Mouse (Mus musculus): ENCODE data around the gene Ccr1. TPM values are rescaled to one million over a fixed set of nuclear protein-coding genes. Genes with fewer than 3 reads are reported as not detected.
"Not testable (repeated sequence)": the region's sequence is repeated elsewhere in the genome, so short reads cannot be mapped to it uniquely, and the experiment has no call there.

The Ccr1 gene
- polyA plus RNA-seq, 1 experiment from 2014 or later, result 4.2 TPM

GRCm38 (mm10) chr9:123981909-123982308, 13.4 kb upstream of the Ccr1 start:
- Histone ChIP-seq H3K9me3 (no peaks in the 10 kb centered on the region), H3K9ac (no peak overlapping the region), H3K27ac (no peak overlapping the region), H3K4me2 (no peak overlapping the region), H3K27me3 (no peaks in the 10 kb centered on the region), H3K4me3 (no peak overlapping the region), H3K36me3 (no peaks in the 10 kb centered on the region), H3K4me1 (no peaks in the 10 kb centered on the region)
- no peak for ATAC-seq (ENCODE audit: insufficient number of reproducible peaks, low FRiP score, low TSS enrichment, low read depth)
- 77% methylated on average over 4 of the region's 4 CpGs for WGBS

GRCm38 (mm10) chr9:123980858-123981475, 12.5 kb upstream of the Ccr1 start:
- no CpG with 5 or more reads among the region's 3 CpGs for WGBS
- H3K9ac ChIP-seq; H3K27ac ChIP-seq; ATAC-seq (ENCODE audit: insufficient number of reproducible peaks, low FRiP score, low TSS enrichment, low read depth); H3K4me3 ChIP-seq; H3K36me3 ChIP-seq; H3K27me3 ChIP-seq; H3K4me1 ChIP-seq; H3K9me3 ChIP-seq; H3K4me2 ChIP-seq: not testable (repeated sequence)

GRCm38 (mm10) chr9:123978308-123978707, 9.8 kb upstream of the Ccr1 start, which contains the start of gene Ccr1l1:
Gene Ccr1l1 (minus strand): TSS chr9:123978408.
- H3K4me2 ChIP-seq, result no peak within 1 kb of the TSS
- H3K9me3 ChIP-seq, result no peaks in the 10 kb centered on the region
- no peaks in the 10 kb centered on the region for H3K4me1 ChIP-seq
- H3K4me3 ChIP-seq, result no peak within 1 kb of the TSS
- H3K36me3 ChIP-seq, result no peaks in the 10 kb centered on the region
- 70% methylated on average over 1 of the region's 1 CpGs for WGBS
- no peak within 1 kb of the TSS for H3K27ac ChIP-seq
- no peak within 1 kb of the TSS for H3K9ac ChIP-seq
- ATAC-seq (ENCODE audit: insufficient number of reproducible peaks, low FRiP score, low TSS enrichment, low read depth), result no peak
- H3K27me3 ChIP-seq, result no peaks in the 10 kb centered on the region

DNA sequence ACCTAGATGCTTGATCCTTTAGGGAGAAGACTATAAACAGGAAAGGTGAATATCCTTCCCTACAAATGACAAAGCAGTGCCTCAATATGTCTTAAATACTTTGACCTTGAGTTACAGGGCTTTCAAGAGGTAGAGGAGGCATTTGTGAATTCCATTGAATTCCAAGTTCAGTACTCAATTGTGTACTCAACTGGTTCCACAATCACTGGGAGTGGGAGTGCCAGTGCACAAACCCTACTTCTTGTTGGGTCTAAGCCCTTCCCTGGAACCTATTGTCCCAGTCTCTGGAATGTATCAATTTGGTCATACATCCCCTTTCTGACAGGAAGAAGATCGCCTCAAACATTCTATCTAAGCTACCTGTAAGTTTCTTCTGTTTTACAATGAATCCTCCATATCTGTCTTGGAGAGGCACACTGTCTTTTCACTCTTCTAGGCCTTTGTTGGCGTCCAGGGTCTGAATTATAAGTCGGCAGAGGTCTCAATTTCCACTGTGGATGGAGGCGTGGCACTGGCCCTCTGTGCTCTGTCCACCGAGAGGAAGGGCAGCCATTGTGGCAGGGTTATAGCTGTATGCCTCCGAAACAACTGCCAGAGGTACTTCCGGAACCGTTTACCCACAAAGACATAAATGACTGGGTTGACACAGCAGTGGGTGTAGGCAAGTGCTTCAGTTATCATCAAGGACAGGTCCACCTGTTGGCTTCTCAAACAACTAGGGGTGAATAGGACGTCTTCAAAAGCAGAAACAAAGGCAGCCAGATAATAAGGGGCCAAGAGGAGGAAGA, 8.6 kb upstream of the Ccr1 start:
- H3K36me3 ChIP-seq, result no peaks in the 10 kb centered on the region
- H3K9ac ChIP-seq, result no peak overlapping the region

DNA sequence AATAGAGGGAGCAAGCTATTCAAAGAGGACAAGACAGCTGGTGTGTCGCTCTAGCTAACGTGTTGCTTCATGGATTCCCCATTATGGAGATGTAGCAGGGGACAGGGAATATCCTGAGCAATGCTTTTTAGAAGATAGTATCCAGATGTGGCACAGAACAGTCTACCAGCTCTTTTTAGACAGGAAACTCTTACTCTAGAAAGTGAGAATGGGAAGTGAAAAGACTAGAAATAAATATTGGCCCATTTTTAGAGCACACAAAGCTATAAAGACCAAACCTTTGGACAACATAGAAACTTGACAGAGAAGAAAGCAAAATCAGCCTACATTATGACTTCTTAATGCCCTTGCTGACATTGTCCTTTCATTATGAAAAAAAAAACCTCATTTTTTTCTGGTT, 7.1 kb upstream of the Ccr1 start:
- 60% methylated on average over 2 of the region's 2 CpGs for WGBS
- Histone ChIP-seq H3K36me3 (no peaks in the 10 kb centered on the region), H3K9ac (no peak overlapping the region), H3K4me1 (no peaks in the 10 kb centered on the region), H3K27ac (no peak overlapping the region), H3K4me3 (no peak overlapping the region), H3K4me2 (no peak overlapping the region), H3K27me3 (no peaks in the 10 kb centered on the region), H3K9me3 (no peaks in the 10 kb centered on the region)
- no peak for ATAC-seq (ENCODE audit: insufficient number of reproducible peaks, low FRiP score, low TSS enrichment, low read depth)

More for the DNA sequence above, 8.6 kb upstream of the Ccr1 start:
- H3K9me3 ChIP-seq, result no peaks in the 10 kb centered on the region
- H3K4me1 ChIP-seq, result no peaks in the 10 kb centered on the region
- no peak overlapping the region for H3K4me3 ChIP-seq
- H3K27me3 ChIP-seq, result no peaks in the 10 kb centered on the region
- ATAC-seq (ENCODE audit: insufficient number of reproducible peaks, low FRiP score, low TSS enrichment, low read depth), result no peak
- WGBS, result 84% methylated on average over 9 of the region's 9 CpGs
- no peak overlapping the region for H3K27ac ChIP-seq
- no peak overlapping the region for H3K4me2 ChIP-seq

- not testable (repeated sequence) for H3K9me3 ChIP-seq; H3K27me3 ChIP-seq; H3K4me1 ChIP-seq; H3K27ac ChIP-seq; H3K4me2 ChIP-seq; H3K36me3 ChIP-seq; ATAC-seq (ENCODE audit: insufficient number of reproducible peaks, low FRiP score, low TSS enrichment, low read depth); H3K4me3 ChIP-seq; H3K9ac ChIP-seq
- WGBS, result 85% methylated on average over 1 of the region's 4 CpGs
These were observed 1.5 kb downstream of the Ccr1 start for GRCm38 (mm10) chr9:123966858-123967495.

DNA sequence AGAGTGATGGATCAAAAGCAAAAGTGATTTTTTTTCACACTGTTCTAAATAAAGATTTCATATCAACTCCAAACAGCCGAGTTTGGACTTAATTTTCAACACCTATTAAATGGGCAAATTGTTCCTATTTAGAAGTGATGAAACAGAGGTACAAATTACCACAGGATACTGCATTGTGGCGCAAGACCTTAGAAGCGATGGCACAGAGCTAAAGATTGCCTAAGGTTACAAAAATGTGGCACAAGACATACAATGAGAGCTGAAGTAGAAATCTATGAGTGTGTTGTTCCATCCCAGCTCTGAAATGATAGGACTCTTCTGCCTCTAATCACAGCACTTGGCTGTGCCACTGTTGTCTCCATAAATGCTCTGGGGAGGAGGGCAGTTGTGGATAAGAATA, 3.7 kb downstream of the Ccr1 start:
- 69% methylated on average over 3 of the region's 3 CpGs for WGBS
- Histone ChIP-seq H3K4me1 (no peaks in the 10 kb centered on the region), H3K27me3 (no peaks in the 10 kb centered on the region), H3K9ac (no peak overlapping the region), H3K27ac (no peak overlapping the region), H3K4me3 (no peak overlapping the region), H3K9me3 (no peaks in the 10 kb centered on the region), H3K4me2 (no peak overlapping the region), H3K36me3 (no peaks in the 10 kb centered on the region)
- no peak for ATAC-seq (ENCODE audit: insufficient number of reproducible peaks, low FRiP score, low TSS enrichment, low read depth)

GRCm38 (mm10) chr9:123960161-123960560, 8.3 kb downstream of the Ccr1 start:
- H3K9me3 ChIP-seq, result no peaks in the 10 kb centered on the region
- H3K4me1 ChIP-seq, result no peaks in the 10 kb centered on the region
- H3K4me2 ChIP-seq, result no peak overlapping the region
- H3K27me3 ChIP-seq, result no peaks in the 10 kb centered on the region
- no peaks in the 10 kb centered on the region for H3K36me3 ChIP-seq
- no peak for ATAC-seq (ENCODE audit: insufficient number of reproducible peaks, low FRiP score, low TSS enrichment, low read depth)
- WGBS, result 82% methylated on average over 1 of the region's 1 CpGs
- H3K9ac ChIP-seq, result no peak overlapping the region
- H3K27ac ChIP-seq, result no peak overlapping the region
- no peak overlapping the region for H3K4me3 ChIP-seq

- Histone ChIP-seq H3K4me1 (no peaks in the 10 kb centered on the region), H3K9ac (no peak overlapping the region), H3K36me3 (no peaks in the 10 kb centered on the region), H3K27ac (no peak overlapping the region), H3K4me3 (no peak overlapping the region), H3K4me2 (no peak overlapping the region), H3K27me3 (no peaks in the 10 kb centered on the region), H3K9me3 (no peaks in the 10 kb centered on the region)
- 75% methylated on average over 3 of the region's 3 CpGs for WGBS
- ATAC-seq (ENCODE audit: insufficient number of reproducible peaks, low FRiP score, low TSS enrichment, low read depth), result no peak
These were observed 10.5 kb downstream of the Ccr1 start for GRCm38 (mm10) chr9:123957911-123958413.

GRCm38 (mm10) chr9:123956892-123957291, 11.6 kb downstream of the Ccr1 start:
- Histone ChIP-seq H3K9me3 (no peaks in the 10 kb centered on the region), H3K4me1 (no peaks in the 10 kb centered on the region), H3K9ac (no peak overlapping the region), H3K4me3 (no peak overlapping the region), H3K27me3 (no peaks in the 10 kb centered on the region), H3K27ac (no peak overlapping the region), H3K36me3 (no peaks in the 10 kb centered on the region), H3K4me2 (no peak overlapping the region)
- no peak for ATAC-seq (ENCODE audit: insufficient number of reproducible peaks, low FRiP score, low TSS enrichment, low read depth)
- WGBS, result 65% methylated on average over 1 of the region's 1 CpGs

GRCm38 (mm10) chr9:123953551-123953950, 14.9 kb downstream of the Ccr1 start:
- H3K27ac ChIP-seq, result no peak overlapping the region
- H3K9ac ChIP-seq, result no peak overlapping the region
- no peak for ATAC-seq (ENCODE audit: insufficient number of reproducible peaks, low FRiP score, low TSS enrichment, low read depth)
- no peaks in the 10 kb centered on the region for H3K36me3 ChIP-seq
- H3K9me3 ChIP-seq, result no peaks in the 10 kb centered on the region
- WGBS, result 68% methylated on average over 2 of the region's 2 CpGs
- H3K4me2 ChIP-seq, result no peak overlapping the region
- no peak overlapping the region for H3K4me3 ChIP-seq
- H3K4me1 ChIP-seq, result no peaks in the 10 kb centered on the region
- H3K27me3 ChIP-seq, result no peaks in the 10 kb centered on the region

DNA sequence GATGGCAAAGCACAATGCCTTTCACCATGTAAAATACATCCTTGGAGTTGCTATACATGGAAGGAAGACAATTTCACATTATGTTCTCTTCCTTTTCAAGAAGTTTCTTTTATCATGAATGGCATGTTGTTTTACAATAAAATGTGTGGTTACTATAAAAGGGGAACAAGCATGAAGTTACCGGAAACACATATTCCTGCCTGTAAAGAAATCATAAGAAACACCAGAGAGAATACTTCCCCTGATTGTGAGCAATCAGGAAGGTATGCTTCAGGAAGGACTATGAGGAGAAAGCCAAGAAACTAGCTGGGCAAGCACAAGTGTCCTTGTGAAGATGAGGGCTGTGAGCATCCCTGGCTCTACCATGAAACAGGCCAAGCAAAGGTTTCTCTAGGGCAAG, 17.3 kb downstream of the Ccr1 start:
- no peaks in the 10 kb centered on the region for H3K36me3 ChIP-seq
- H3K27me3 ChIP-seq, result no peaks in the 10 kb centered on the region
- 80% methylated on average over 1 of the region's 1 CpGs for WGBS
- H3K4me1 ChIP-seq, result no peaks in the 10 kb centered on the region
- ATAC-seq (ENCODE audit: insufficient number of reproducible peaks, low FRiP score, low TSS enrichment, low read depth), result no peak
- H3K27ac ChIP-seq, result no peak overlapping the region
- H3K9me3 ChIP-seq, result no peaks in the 10 kb centered on the region
- no peak overlapping the region for H3K4me3 ChIP-seq
- no peak overlapping the region for H3K4me2 ChIP-seq
- no peak overlapping the region for H3K9ac ChIP-seq

Data from limb, embryonic 15.5 days (tissue).